Mouse (Mus musculus) bone marrow, adult 2 months (tissue): ENCODE results near the gene Ptprn2.

Experiments used
- CTCF ChIP-seq: fragments of 200-500 bp; IDR thresholded peaks from 2 replicates; pipeline ENCODE4 v1.5.1; 2011; ENCODE audit warnings: low read length, control low read depth; ENCODE audit not compliant: control insufficient read depth, insufficient read depth
- POLR2A ChIP-seq: fragments of 200-500 bp; IDR thresholded peaks from 2 replicates; pipeline ENCODE4 v1.6.1; 2011; ENCODE audit warnings: low read depth, mild to moderate bottlenecking, control low read depth, low read length, borderline replicate concordance; ENCODE audit not compliant: control insufficient read depth

- no peak for TF ChIP-seq POLR2A
- no peak for TF ChIP-seq CTCF
Observed at GRCm38 (mm10) chr12:117207421-117208120, 722.1 kb downstream of the Ptprn2 start.
